ENCODE assay signal across 27 mouse cellular contexts in the genomic region with DNA sequence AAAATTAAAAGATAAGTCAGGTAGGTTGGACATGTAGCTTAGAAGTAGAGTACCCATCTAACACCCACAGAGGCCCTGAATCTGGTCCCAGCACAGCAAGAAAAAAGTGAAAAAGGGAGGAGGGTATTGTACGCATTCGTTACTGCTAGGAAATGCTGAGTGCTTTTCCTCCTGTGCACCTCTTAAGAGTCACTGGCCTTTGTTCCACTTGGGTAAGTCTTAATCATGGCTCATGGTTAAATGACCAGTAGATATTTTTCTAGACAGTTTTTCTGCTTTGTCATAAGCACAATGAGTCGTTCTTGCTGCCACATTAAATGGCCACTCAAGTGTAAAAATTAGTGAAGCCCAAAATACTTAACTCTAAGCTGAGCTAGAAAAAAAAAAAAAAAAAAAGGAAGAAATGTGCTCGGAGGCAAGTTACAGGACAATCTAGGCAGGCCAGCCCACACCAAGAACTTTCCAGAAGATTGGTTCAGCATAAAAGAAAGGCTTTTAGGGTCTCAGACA.
DNase-seq lines count a peak whose midpoint lies in the region; ATAC-seq lines count a peak whose summit lies in the region.
"Had no signal": no experiment of that assay in that cellular context is flagged by ENCODE, and none has a peak within 500 bp of the region (broad histone marks: within the 10 kb centered on the region; RNA-seq: fewer than 3 reads in every experiment).

No protein-coding gene starts in this region.

- no peak overlapping the region for H3K4me3 ChIP-seq in kidney, embryonic 16.5 days (ENCODE audit: low read length)
- H3K4me3 ChIP-seq: embryonic facial prominence, embryonic 10.5 days; embryonic facial prominence, embryonic 15.5 days; forebrain, embryonic 13.5 days; hindbrain, embryonic 10.5 days; hindbrain, embryonic 15.5 days; liver, embryonic 15.5 days; lung, embryonic 15.5 days; midbrain, embryonic 10.5 days; neural tube, embryonic 13.5 days had no signal

- H3K4me1 ChIP-seq in kidney, embryonic 16.5 days (ENCODE audit: insufficient read depth, low read length) = no peaks in the 10 kb centered on the region
- H3K4me1 ChIP-seq: embryonic facial prominence, embryonic 10.5 days; embryonic facial prominence, embryonic 15.5 days; forebrain, embryonic 13.5 days; hindbrain, embryonic 10.5 days; hindbrain, embryonic 15.5 days; liver, embryonic 15.5 days; lung, embryonic 15.5 days; midbrain, embryonic 10.5 days; neural tube, embryonic 13.5 days had no signal

- H3K9me3 ChIP-seq in kidney, embryonic 16.5 days (ENCODE audit: low read length) = no peaks in the 10 kb centered on the region
- H3K9me3 ChIP-seq: embryonic facial prominence, embryonic 10.5 days; embryonic facial prominence, embryonic 15.5 days; forebrain, embryonic 13.5 days; hindbrain, embryonic 15.5 days; liver, embryonic 15.5 days; lung, embryonic 15.5 days; midbrain, embryonic 10.5 days; neural tube, embryonic 13.5 days had no signal

- no peak for DNase-seq in kidney, adult 11 months
- peak; percentile 20 for DNase-seq in 3T3-L1 (ENCODE audit: low read depth, low spot score)
- peak; percentile 87 for DNase-seq in Muller cell, postnatal 12 days (ENCODE audit: inconsistent ontology term)
- DNase-seq in retina, embryonic 14.5 days (ENCODE audit: low spot score) = peak; percentile 34
- DNase-seq in right cerebral cortex, adult 18-20 months = no peak
- DNase-seq in embryo, embryonic 9.5 days (ENCODE audit: extremely low spot score) = no peak
- DNase-seq: adrenal gland, adult 2 months; adrenal gland, postnatal 36 days; cerebellum, adult 2 months; cerebellum, postnatal 14 days; gastrocnemius, postnatal 14 days; heart, postnatal 14 days; kidney, postnatal 4 days; left cerebral cortex, postnatal 4 days; right cerebral cortex, postnatal 25 days; thymus, postnatal 14 days had no signal

- peak; percentile 69 for ATAC-seq in kidney, embryonic 16.5 days (ENCODE audit: low FRiP score, low TSS enrichment)
- ATAC-seq: forebrain, embryonic 13.5 days; inflammation-experienced regulatory T-cells, adult 6 months had no signal

- H3K36me3 ChIP-seq in kidney, embryonic 16.5 days (ENCODE audit: insufficient read depth, low read length) = no peaks in the 10 kb centered on the region
- H3K36me3 ChIP-seq: embryonic facial prominence, embryonic 10.5 days; embryonic facial prominence, embryonic 15.5 days; hindbrain, embryonic 10.5 days; hindbrain, embryonic 15.5 days; liver, embryonic 15.5 days; lung, embryonic 15.5 days; midbrain, embryonic 10.5 days; neural tube, embryonic 13.5 days had no signal

- no peak overlapping the region for H3K9ac ChIP-seq in kidney, embryonic 16.5 days (replicated peaks; ENCODE audit: low read length)
- H3K9ac ChIP-seq: embryonic facial prominence, embryonic 15.5 days; forebrain, embryonic 13.5 days; hindbrain, embryonic 15.5 days; liver, embryonic 15.5 days; lung, embryonic 15.5 days; neural tube, embryonic 13.5 days had no signal

- 34% methylated on average over 4 of the region's 4 CpGs for WGBS in kidney, embryonic 16.5 days

- no peaks in the 10 kb centered on the region for H3K27me3 ChIP-seq in kidney, embryonic 16.5 days (ENCODE audit: insufficient read depth, low read length)
- H3K27me3 ChIP-seq: embryonic facial prominence, embryonic 15.5 days; forebrain, embryonic 13.5 days; hindbrain, embryonic 15.5 days; liver, embryonic 15.5 days; lung, embryonic 15.5 days; neural tube, embryonic 13.5 days had no signal

- no peak overlapping the region for H3K27ac ChIP-seq in kidney, embryonic 16.5 days (ENCODE audit: low read length)
- H3K27ac ChIP-seq: embryonic facial prominence, embryonic 10.5 days; embryonic facial prominence, embryonic 15.5 days; forebrain, embryonic 13.5 days; hindbrain, embryonic 10.5 days; hindbrain, embryonic 15.5 days; liver, embryonic 15.5 days; lung, embryonic 15.5 days; midbrain, embryonic 10.5 days; neural tube, embryonic 13.5 days had no signal

- H3K4me2 ChIP-seq in kidney, embryonic 16.5 days (replicated peaks; ENCODE audit: low read depth, low read length) = no peak overlapping the region
- H3K4me2 ChIP-seq: embryonic facial prominence, embryonic 15.5 days; forebrain, embryonic 13.5 days; hindbrain, embryonic 15.5 days; liver, embryonic 15.5 days; lung, embryonic 15.5 days; neural tube, embryonic 13.5 days had no signal

Comparison
In these comparisons a context has a peak if more than half of its experiments do, and no peak if none do; other contexts are left out.
1. DNase-seq: peak in 3T3-L1 (single experiment), Muller cell, postnatal 12 days (single experiment) and retina, embryonic 14.5 days (single experiment); none in kidney, adult 11 months (single experiment), right cerebral cortex, adult 18-20 months (single experiment) and embryo, embryonic 9.5 days (single experiment).